Mouse (Mus musculus): ENCODE measurements around the gene 4930402H24Rik. TPM values are rescaled to one million over a fixed set of nuclear protein-coding genes. Genes with fewer than 3 reads are reported as not detected.

Gene 4930402H24Rik
- polyA plus RNA-seq, 1 experiment = 11.7 TPM

DNA sequence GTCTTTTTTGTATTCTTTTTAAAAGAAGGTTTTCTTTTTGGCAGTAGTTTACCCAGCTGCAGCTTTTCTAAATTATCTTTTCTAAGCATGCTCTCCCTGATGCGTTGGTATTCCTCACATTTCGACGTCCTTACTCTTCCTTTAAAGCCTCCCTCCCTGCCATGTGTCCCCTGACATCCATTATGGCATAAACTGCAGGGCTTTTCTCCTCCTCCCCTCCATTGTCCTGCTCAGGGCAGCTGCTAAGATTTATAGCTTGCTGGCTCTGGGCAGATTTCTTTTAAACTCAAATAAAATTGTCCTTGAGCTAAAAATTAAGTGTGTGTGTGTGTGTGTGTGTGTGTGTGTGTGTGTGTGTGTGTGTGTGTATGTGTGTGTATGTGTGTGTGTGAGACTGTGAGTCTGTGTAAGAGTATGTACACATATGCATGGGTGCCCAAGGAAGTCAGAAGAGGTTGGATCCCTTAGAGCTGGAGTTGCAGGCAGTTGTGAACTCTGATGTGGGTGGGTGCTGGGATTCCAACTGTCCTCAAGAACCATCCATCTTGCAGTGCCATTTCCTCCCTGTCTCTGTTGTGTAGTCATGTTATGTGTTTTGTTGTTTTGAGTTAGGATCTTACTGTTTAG is 10.4 kb upstream of the 4930402H24Rik start:
- no peak for TF ChIP-seq FOSL1 (IDR thresholded peaks at IDR 0.05; ENCODE audit: insufficient read depth, low read length, poor library complexity, severe bottlenecking)
- TF ChIP-seq MAX (IDR thresholded peaks at IDR 0.05) = no peak
- TF ChIP-seq MYOG (IDR thresholded peaks at IDR 0.05; ENCODE audit: control insufficient read depth, extremely low read depth, insufficient read length) = no peak
- no peak for TF ChIP-seq CTCF (IDR thresholded peaks at IDR 0.05; ENCODE audit: control insufficient read depth, insufficient read depth, insufficient read length)
- no peak for TF ChIP-seq MYOD1 (IDR thresholded peaks at IDR 0.05; ENCODE audit: control insufficient read depth, insufficient read length, low read depth)
- TF ChIP-seq CEBPB (IDR thresholded peaks at IDR 0.05; ENCODE audit: low read depth) = no peak
- no peak for TF ChIP-seq USF1 (IDR thresholded peaks at IDR 0.05; ENCODE audit: low read depth)

DNA sequence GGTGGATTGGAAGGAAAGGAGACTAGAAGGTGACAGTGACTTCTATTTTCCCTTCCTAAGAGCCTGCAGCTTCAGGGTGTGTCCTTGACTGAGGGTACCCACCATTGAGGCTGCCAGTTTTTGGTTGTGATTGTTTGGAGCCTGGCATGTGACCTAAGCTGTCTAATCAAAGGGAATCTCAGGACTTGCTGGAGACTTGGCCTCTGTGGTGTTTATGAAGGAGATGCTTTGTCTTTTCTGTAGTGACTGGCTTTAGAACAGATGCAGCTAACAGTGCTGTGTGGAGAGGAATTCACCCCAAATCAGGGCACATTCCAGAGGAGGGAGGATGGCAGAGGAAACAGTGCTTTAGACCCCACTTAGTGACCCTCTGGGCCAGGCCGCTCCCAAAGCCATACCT is 8.7 kb upstream of the 4930402H24Rik start:
- no peak for TF ChIP-seq USF1 (IDR thresholded peaks at IDR 0.05; ENCODE audit: low read depth)
- TF ChIP-seq MAX (IDR thresholded peaks at IDR 0.05) = no peak
- TF ChIP-seq CEBPB (IDR thresholded peaks at IDR 0.05; ENCODE audit: low read depth) = no peak
- TF ChIP-seq MYOG (IDR thresholded peaks at IDR 0.05; ENCODE audit: control insufficient read depth, extremely low read depth, insufficient read length) = no peak
- TF ChIP-seq FOSL1 (IDR thresholded peaks at IDR 0.05; ENCODE audit: insufficient read depth, low read length, poor library complexity, severe bottlenecking) = no peak
- TF ChIP-seq MYOD1 (IDR thresholded peaks at IDR 0.05; ENCODE audit: control insufficient read depth, insufficient read length, low read depth) = no peak
- TF ChIP-seq CTCF (IDR thresholded peaks at IDR 0.05; ENCODE audit: control insufficient read depth, insufficient read depth, insufficient read length) = no peak
- H3ac ChIP-seq (ENCODE audit: control insufficient read depth, insufficient read length, low read depth) = no peak overlapping the region
- H3K27me3 ChIP-seq (ENCODE audit: control insufficient read depth, insufficient read depth, insufficient read length) = no peaks in the 10 kb centered on the region

More for the DNA sequence above, 10.4 kb upstream of the 4930402H24Rik start:
- H3K36me3 ChIP-seq (ENCODE audit: control insufficient read depth, insufficient read depth) = no peaks in the 10 kb centered on the region
- H3K27me3 ChIP-seq (ENCODE audit: control insufficient read depth, insufficient read depth, insufficient read length) = no peaks in the 10 kb centered on the region
- H3K4me3 ChIP-seq (ENCODE audit: insufficient read depth, poor library complexity, severe bottlenecking) = no peak overlapping the region
- peaks cover 28% of the 10 kb centered on the region for H3K79me3 ChIP-seq (ENCODE audit: low read depth)
- no peak overlapping the region for H3ac ChIP-seq (ENCODE audit: control insufficient read depth, insufficient read length, low read depth)
- H3K79me2 ChIP-seq (ENCODE audit: control insufficient read depth, insufficient read depth) = peaks cover 78% of the 10 kb centered on the region

DNA sequence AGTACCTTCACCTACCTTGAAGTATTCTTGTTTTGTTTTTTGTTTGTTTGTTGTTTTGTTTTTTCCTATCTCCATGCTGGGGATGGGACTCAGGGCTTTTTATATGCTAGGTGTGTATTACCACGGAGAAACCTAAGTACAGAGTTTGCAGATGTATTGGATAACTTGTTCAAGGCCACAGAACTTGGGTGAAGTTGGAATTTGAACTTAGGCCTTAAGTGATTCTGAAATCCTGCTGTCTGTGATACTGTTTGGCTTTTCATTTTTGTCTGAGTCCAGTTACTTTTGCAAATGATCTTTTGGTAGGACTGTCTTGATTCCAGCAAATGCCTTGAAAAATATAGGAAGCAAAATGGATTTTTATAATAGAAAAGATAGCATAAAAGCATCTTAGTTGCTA is 5.5 kb upstream of the 4930402H24Rik start:
- H3K4me3 ChIP-seq (ENCODE audit: insufficient read depth, poor library complexity, severe bottlenecking) = no peak overlapping the region
- no peak overlapping the region for H3ac ChIP-seq (ENCODE audit: control insufficient read depth, insufficient read length, low read depth)
- no peak for TF ChIP-seq CTCF (IDR thresholded peaks at IDR 0.05; ENCODE audit: control insufficient read depth, insufficient read depth, insufficient read length)
- no peak for TF ChIP-seq FOSL1 (IDR thresholded peaks at IDR 0.05; ENCODE audit: insufficient read depth, low read length, poor library complexity, severe bottlenecking)
- TF ChIP-seq MYOD1 (IDR thresholded peaks at IDR 0.05; ENCODE audit: control insufficient read depth, insufficient read length, low read depth) = no peak
- TF ChIP-seq MYOG (IDR thresholded peaks at IDR 0.05; ENCODE audit: control insufficient read depth, extremely low read depth, insufficient read length) = no peak
- TF ChIP-seq CEBPB (IDR thresholded peaks at IDR 0.05; ENCODE audit: low read depth) = no peak
- no peak for TF ChIP-seq MAX (IDR thresholded peaks at IDR 0.05)
- TF ChIP-seq USF1 (IDR thresholded peaks at IDR 0.05; ENCODE audit: low read depth) = no peak
- peaks cover 28% of the 10 kb centered on the region for H3K79me3 ChIP-seq (ENCODE audit: low read depth)
- H3K27me3 ChIP-seq (ENCODE audit: control insufficient read depth, insufficient read depth, insufficient read length) = no peaks in the 10 kb centered on the region
- H3K79me2 ChIP-seq (ENCODE audit: control insufficient read depth, insufficient read depth) = peaks cover 84% of the 10 kb centered on the region
- no peaks in the 10 kb centered on the region for H3K36me3 ChIP-seq (ENCODE audit: control insufficient read depth, insufficient read depth)

More for the DNA sequence above, 8.7 kb upstream of the 4930402H24Rik start:
- H3K36me3 ChIP-seq (ENCODE audit: control insufficient read depth, insufficient read depth) = no peaks in the 10 kb centered on the region
- H3K79me2 ChIP-seq (ENCODE audit: control insufficient read depth, insufficient read depth) = peaks cover 78% of the 10 kb centered on the region
- H3K79me3 ChIP-seq (ENCODE audit: low read depth) = peaks cover 21% of the 10 kb centered on the region
- H3K4me3 ChIP-seq (ENCODE audit: insufficient read depth, poor library complexity, severe bottlenecking) = no peak overlapping the region

DNA sequence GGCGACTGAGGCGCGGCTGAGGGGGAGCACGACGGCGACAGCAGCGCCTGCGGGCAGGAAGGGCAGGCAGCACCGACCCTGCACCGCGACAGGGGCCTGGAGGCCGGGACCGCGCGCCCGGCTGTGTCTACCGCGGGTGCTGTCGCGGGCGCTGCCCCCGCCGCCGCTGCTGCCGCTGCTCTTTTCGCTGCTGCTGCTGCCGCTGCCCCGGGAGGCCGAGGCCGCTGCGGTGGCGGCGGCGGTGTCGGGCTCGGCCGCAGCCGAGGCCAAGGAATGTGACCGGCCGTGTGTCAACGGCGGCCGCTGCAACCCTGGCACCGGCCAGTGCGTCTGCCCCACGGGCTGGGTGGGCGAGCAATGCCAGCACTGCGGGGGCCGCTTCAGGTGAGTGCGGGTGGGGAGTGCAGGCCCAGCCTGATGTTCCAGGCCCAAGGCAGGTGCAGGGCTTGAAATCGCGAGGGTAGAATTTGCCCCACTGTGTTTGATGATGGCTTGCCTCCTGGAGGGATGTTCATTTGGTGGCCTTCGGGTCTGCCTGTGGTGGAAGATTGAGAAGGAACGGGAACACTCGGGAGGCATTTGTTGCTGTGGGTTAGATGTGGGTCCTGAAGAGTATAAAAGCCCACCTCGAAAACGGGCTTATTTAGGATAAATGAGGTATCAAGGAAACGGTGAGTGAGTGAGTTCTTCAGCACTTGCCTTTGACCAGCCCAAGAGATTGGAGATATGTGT is 544 bp upstream of the 4930402H24Rik start:
- H3K79me3 ChIP-seq (ENCODE audit: low read depth) = peaks cover 21% of the 10 kb centered on the region
- TF ChIP-seq FOSL1 (IDR thresholded peaks at IDR 0.05; ENCODE audit: insufficient read depth, low read length, poor library complexity, severe bottlenecking) (no peak), CEBPB (IDR thresholded peaks at IDR 0.05; ENCODE audit: low read depth) (no peak), CTCF (IDR thresholded peaks at IDR 0.05; ENCODE audit: control insufficient read depth, insufficient read depth, insufficient read length) (no peak), MYOD1 (IDR thresholded peaks at IDR 0.05; ENCODE audit: control insufficient read depth, insufficient read length, low read depth) (no peak), MYOG (IDR thresholded peaks at IDR 0.05; ENCODE audit: control insufficient read depth, extremely low read depth, insufficient read length) (no peak), USF1 (IDR thresholded peaks at IDR 0.05; ENCODE audit: low read depth) (no peak), MAX (IDR thresholded peaks at IDR 0.05) (no peak)
- H3K79me2 ChIP-seq (ENCODE audit: control insufficient read depth, insufficient read depth) = peaks cover 53% of the 10 kb centered on the region
- peak overlapping the region; percentile 81 for H3K4me3 ChIP-seq (ENCODE audit: insufficient read depth, poor library complexity, severe bottlenecking)
- no peaks in the 10 kb centered on the region for H3K27me3 ChIP-seq (ENCODE audit: control insufficient read depth, insufficient read depth, insufficient read length)
- H3ac ChIP-seq (ENCODE audit: control insufficient read depth, insufficient read length, low read depth) = peak overlapping the region; percentile 98
- no peaks in the 10 kb centered on the region for H3K36me3 ChIP-seq (ENCODE audit: control insufficient read depth, insufficient read depth)

DNA sequence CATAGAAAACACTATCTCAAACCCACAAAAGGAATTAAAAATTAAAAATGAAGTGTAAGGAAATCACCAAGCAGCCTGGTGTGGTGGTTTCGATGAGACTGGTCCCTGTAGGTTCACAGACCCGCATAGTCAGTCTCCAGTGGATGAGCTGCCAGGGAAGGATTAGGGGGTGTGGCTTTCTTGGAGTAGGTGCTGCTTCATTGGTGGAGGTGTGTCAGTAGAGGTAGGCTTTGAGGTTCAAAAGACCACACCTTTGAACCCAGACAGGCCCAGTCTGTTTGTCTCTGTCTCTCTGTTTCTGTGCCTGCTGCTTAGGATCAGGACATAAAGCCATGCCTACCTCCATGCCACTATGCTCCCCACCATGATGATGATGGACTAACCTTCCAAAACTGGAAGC is 7.4 kb downstream of the 4930402H24Rik start:
- TF ChIP-seq MYOD1 (IDR thresholded peaks at IDR 0.05; ENCODE audit: control insufficient read depth, insufficient read length, low read depth) (no peak), FOSL1 (IDR thresholded peaks at IDR 0.05; ENCODE audit: insufficient read depth, low read length, poor library complexity, severe bottlenecking) (no peak), CEBPB (IDR thresholded peaks at IDR 0.05; ENCODE audit: low read depth) (no peak), MAX (IDR thresholded peaks at IDR 0.05) (no peak), MYOG (IDR thresholded peaks at IDR 0.05; ENCODE audit: control insufficient read depth, extremely low read depth, insufficient read length) (no peak), CTCF (IDR thresholded peaks at IDR 0.05; ENCODE audit: control insufficient read depth, insufficient read depth, insufficient read length) (no peak)
- H3K79me3 ChIP-seq (ENCODE audit: low read depth) = no peaks in the 10 kb centered on the region
- H3ac ChIP-seq (ENCODE audit: control insufficient read depth, insufficient read length, low read depth) = no peak overlapping the region
- H3K4me3 ChIP-seq (ENCODE audit: insufficient read depth, poor library complexity, severe bottlenecking) = no peak overlapping the region
- no peaks in the 10 kb centered on the region for H3K27me3 ChIP-seq (ENCODE audit: control insufficient read depth, insufficient read depth, insufficient read length)
- peaks cover 2% of the 10 kb centered on the region for H3K36me3 ChIP-seq (ENCODE audit: control insufficient read depth, insufficient read depth)
- H3K79me2 ChIP-seq (ENCODE audit: control insufficient read depth, insufficient read depth) = no peaks in the 10 kb centered on the region
